Mouse (Mus musculus) liver, embryonic 15.5 days (tissue): ENCODE data around the gene Bysl. TPM values are rescaled to one million over a fixed set of nuclear protein-coding genes. Genes with fewer than 3 reads are reported as not detected.

Source experiments
- ATAC-seq: fragments of 200-750 bp; cut with Nextera tagmentation; 2 replicates; pipeline ENCODE4 v1.8.0; 2017; ENCODE audit warnings: moderate number of reproducible peaks, mild to moderate bottlenecking, moderate library complexity; ENCODE audit not compliant: insufficient read depth
- H3K27ac ChIP-seq: fragments of 300-500 bp; sonication (generic); replicated peaks from 2 replicates; pipeline ENCODE4 v1.5.1; 2015; ENCODE audit warnings: mild to moderate bottlenecking, inconsistent platforms
- H3K27me3 ChIP-seq: fragments of 300-500 bp; sonication (generic); 2 replicates; pipeline ENCODE4 v1.6.1; 2015; ENCODE audit warnings: mild to moderate bottlenecking, inconsistent platforms
- H3K36me3 ChIP-seq: fragments of 300-500 bp; sonication (generic); replicated peaks from 2 replicates; pipeline ENCODE4 v1.6.1; 2015; ENCODE audit warnings: moderate library complexity, mild to moderate bottlenecking, inconsistent platforms
- H3K4me1 ChIP-seq: fragments of 300-500 bp; sonication (generic); replicated peaks from 2 replicates; pipeline ENCODE4 v1.6.1; 2015; ENCODE audit warnings: inconsistent platforms
- H3K4me2 ChIP-seq: fragments of 300-500 bp; sonication (generic); 2 replicates; pipeline ENCODE4 v1.6.1; 2015; ENCODE audit warnings: moderate library complexity, mild to moderate bottlenecking, inconsistent platforms
- H3K4me3 ChIP-seq: fragments of 300-500 bp; sonication (generic); replicated peaks from 2 replicates; pipeline ENCODE4 v1.5.1; 2015; ENCODE audit warnings: mild to moderate bottlenecking, inconsistent platforms
- H3K9ac ChIP-seq: fragments of 300-500 bp; sonication (generic); 2 replicates; pipeline ENCODE4 v1.6.1; 2015; ENCODE audit warnings: moderate library complexity, mild to moderate bottlenecking, inconsistent platforms
- H3K9me3 ChIP-seq: fragments of 300-500 bp; sonication (generic); replicated peaks from 2 replicates; pipeline ENCODE4 v1.6.1; 2016; ENCODE audit warnings: inconsistent platforms
- WGBS: fragments of 180-500 bp; shearing (Covaris S2); methylation state at CpG from one replicate; pipeline ENCODE4 v1.1.7; 2015; ENCODE audit warnings: mixed read lengths; ENCODE audit not compliant: insufficient replicate concordance; 5-methylcytosine and 5-hydroxymethylcytosine counted together
- polyA plus RNA-seq: library from polyadenylated mRNA; unstranded; fragments of >200 nt; fragmentation: Nextera tagmentation; extraction: Ambion mirVana; gene quantifications from 2 replicates; pipeline ENCODE4 v1.2.1, GENCODE M21; 2015

The Bysl gene
- polyA plus RNA-seq, 1 experiment from 2014 or later: 16.5 TPM

- 0 out of 2 replicates have a peak, but pooled peaks have one; percentile 8 for ATAC-seq
- Histone ChIP-seq H3K4me1 (peaks cover 75% of the 10 kb centered on the region), H3K4me2 (no peak overlapping the region), H3K27ac (peak overlapping the region; percentile 91), H3K4me3 (no peak overlapping the region), H3K27me3 (no peaks in the 10 kb centered on the region), H3K36me3 (no peaks in the 10 kb centered on the region), H3K9ac (no peak overlapping the region; the same call in 1 of the 2 replicates), H3K9me3 (no peaks in the 10 kb centered on the region)
- 33% methylated on average over 3 of the region's 3 CpGs for WGBS
Observed at GRCm38 (mm10) chr17:47567271-47567670, 44.0 kb downstream of the Bysl start.

GRCm38 (mm10) chr17:47566133-47566532 lies 45.2 kb downstream of the Bysl start:
- H3K9me3 ChIP-seq: no peaks in the 10 kb centered on the region
- 0 out of 2 replicates have a peak overlapping the region, but pooled peaks have one; percentile 29 for H3K27ac ChIP-seq
- peaks cover 64% of the 10 kb centered on the region for H3K4me1 ChIP-seq
- no peaks in the 10 kb centered on the region for H3K27me3 ChIP-seq
- H3K36me3 ChIP-seq: no peaks in the 10 kb centered on the region
- ATAC-seq: no peak
- H3K4me3 ChIP-seq: no peak overlapping the region
- H3K4me2 ChIP-seq: no peak overlapping the region
- no peak overlapping the region for H3K9ac ChIP-seq
- WGBS: 46% methylated on average over 2 of the region's 2 CpGs

GRCm38 (mm10) chr17:47564612-47565011 lies 46.7 kb downstream of the Bysl start:
- H3K36me3 ChIP-seq: no peaks in the 10 kb centered on the region
- WGBS: 28% methylated on average over 5 of the region's 5 CpGs
- H3K4me1 ChIP-seq: peaks cover 65% of the 10 kb centered on the region

GRCm38 (mm10) chr17:47562875-47563274 lies 48.4 kb downstream of the Bysl start:
- no peak for ATAC-seq
- no peak overlapping the region for H3K4me3 ChIP-seq
- H3K4me1 ChIP-seq: peaks cover 50% of the 10 kb centered on the region
- no peak overlapping the region for H3K4me2 ChIP-seq
- no peaks in the 10 kb centered on the region for H3K36me3 ChIP-seq
- H3K27me3 ChIP-seq: no peaks in the 10 kb centered on the region
- H3K9ac ChIP-seq: no peak overlapping the region
- H3K27ac ChIP-seq: no peak overlapping the region
- no peaks in the 10 kb centered on the region for H3K9me3 ChIP-seq
- WGBS: 71% methylated on average over 6 of the region's 6 CpGs

More at GRCm38 (mm10) chr17:47564612-47565011, 46.7 kb downstream of the Bysl start:
- Histone ChIP-seq H3K27ac (peak overlapping the region; percentile 45), H3K9ac (no peak overlapping the region), H3K4me3 (no peak overlapping the region), H3K9me3 (no peaks in the 10 kb centered on the region), H3K4me2 (peak overlapping the region; percentile 10; the same call in 1 of the 2 replicates), H3K27me3 (no peaks in the 10 kb centered on the region)
- ATAC-seq: no peak

- H3K9ac ChIP-seq: no peak overlapping the region
- no peak overlapping the region for H3K4me3 ChIP-seq
- 66% methylated on average over 6 of the region's 6 CpGs for WGBS
- no peak overlapping the region for H3K4me2 ChIP-seq
- H3K27me3 ChIP-seq: no peaks in the 10 kb centered on the region
- no peaks in the 10 kb centered on the region for H3K9me3 ChIP-seq
- no peak for ATAC-seq
- peaks cover 31% of the 10 kb centered on the region for H3K4me1 ChIP-seq
- H3K36me3 ChIP-seq: no peaks in the 10 kb centered on the region
- H3K27ac ChIP-seq: no peak overlapping the region
Observed at GRCm38 (mm10) chr17:47559726-47560125, 51.6 kb downstream of the Bysl start.

GRCm38 (mm10) chr17:47557179-47557578 lies 54.1 kb downstream of the Bysl start:
- Histone ChIP-seq H3K4me2 (no peak overlapping the region), H3K27ac (peak overlapping the region; percentile 41; the same call in 1 of the 2 replicates), H3K36me3 (no peaks in the 10 kb centered on the region), H3K4me3 (no peak overlapping the region), H3K27me3 (no peaks in the 10 kb centered on the region), H3K9ac (no peak overlapping the region), H3K9me3 (no peaks in the 10 kb centered on the region), H3K4me1 (peaks cover 19% of the 10 kb centered on the region)
- WGBS: 49% methylated on average over 3 of the region's 3 CpGs
- no peak for ATAC-seq

GRCm38 (mm10) chr17:47554621-47555020 lies 56.7 kb downstream of the Bysl start:
- H3K4me1 ChIP-seq: peaks cover 23% of the 10 kb centered on the region
- H3K36me3 ChIP-seq: no peaks in the 10 kb centered on the region
- H3K4me2 ChIP-seq: no peak overlapping the region
- no peaks in the 10 kb centered on the region for H3K27me3 ChIP-seq
- no peak overlapping the region for H3K9ac ChIP-seq
- no peak for ATAC-seq
- 69% methylated on average over 10 of the region's 10 CpGs for WGBS
- H3K4me3 ChIP-seq: no peak overlapping the region
- H3K27ac ChIP-seq: no peak overlapping the region
- H3K9me3 ChIP-seq: no peaks in the 10 kb centered on the region

- no peaks in the 10 kb centered on the region for H3K36me3 ChIP-seq
- ATAC-seq: no peak
Observed at GRCm38 (mm10) chr17:47552994-47553393, 58.3 kb downstream of the Bysl start.

GRCm38 (mm10) chr17:47551049-47551448 lies 60.2 kb downstream of the Bysl start:
- Histone ChIP-seq H3K27ac (no peak overlapping the region), H3K27me3 (no peaks in the 10 kb centered on the region), H3K4me2 (no peak overlapping the region), H3K4me3 (no peak overlapping the region), H3K9ac (no peak overlapping the region), H3K4me1 (peaks cover 13% of the 10 kb centered on the region), H3K9me3 (no peaks in the 10 kb centered on the region), H3K36me3 (no peaks in the 10 kb centered on the region)
- ATAC-seq: no peak
- 73% methylated on average over 7 of the region's 7 CpGs for WGBS

More at GRCm38 (mm10) chr17:47552994-47553393, 58.3 kb downstream of the Bysl start:
- H3K27me3 ChIP-seq: no peaks in the 10 kb centered on the region
- peaks cover 21% of the 10 kb centered on the region for H3K4me1 ChIP-seq
- H3K27ac ChIP-seq: no peak overlapping the region
- H3K4me2 ChIP-seq: no peak overlapping the region
- no peak overlapping the region for H3K9ac ChIP-seq
- H3K4me3 ChIP-seq: no peak overlapping the region
- no peaks in the 10 kb centered on the region for H3K9me3 ChIP-seq

Other genes starting within 250 kb of the Bysl start
- gene Mrps10, start 242.6 kb downstream of the Bysl start, polyA plus RNA-seq: 37.0 and 39.2 TPM in 2 replicates
- gene Guca1b, start 226.1 kb downstream of the Bysl start, polyA plus RNA-seq: 0.15 and 0.22 TPM in 2 replicates
- gene Guca1a, start 210.9 kb downstream of the Bysl start, polyA plus RNA-seq: 0.90 and 1.2 TPM in 2 replicates
- gene AI661453, start 174.9 kb downstream of the Bysl start, polyA plus RNA-seq: 0.51 and 0.62 TPM in 2 replicates
- 1.4 and 1.7 TPM in 2 replicates for gene 1700001C19Rik, start 174.1 kb downstream of the Bysl start, polyA plus RNA-seq
- gene Taf8, start 109.2 kb downstream of the Bysl start, polyA plus RNA-seq: 14.7 and 15.2 TPM in 2 replicates
- 422 and 473 TPM in 2 replicates for gene Ccnd3, start 106.4 kb downstream of the Bysl start, polyA plus RNA-seq
- gene Med20, start 90 bp upstream of the Bysl start, polyA plus RNA-seq: 21.6 and 26.0 TPM in 2 replicates
- gene Gm20517, start 97 bp upstream of the Bysl start, polyA plus RNA-seq: 2.1 and 2.4 TPM in 2 replicates
- gene Usp49, start 19.2 kb upstream of the Bysl start, polyA plus RNA-seq: 2.8 and 3.7 TPM in 2 replicates
- 193 and 205 TPM in 2 replicates for gene Tomm6, start 76.9 kb upstream of the Bysl start, polyA plus RNA-seq
- 1.5 and 1.6 TPM in 2 replicates for gene Frs3, start 77.5 kb upstream of the Bysl start, polyA plus RNA-seq
- gene Gm21981, start 83.0 kb upstream of the Bysl start, polyA plus RNA-seq: 0.07 TPM in 1 of 2 replicates, not detected in the other
- gene Prickle4, start 83.2 kb upstream of the Bysl start, polyA plus RNA-seq: not detected in 2 replicates
- not detected in 2 replicates for gene Pgc, start 115.3 kb upstream of the Bysl start, polyA plus RNA-seq
- gene Tfeb, start 125.5 kb upstream of the Bysl start, polyA plus RNA-seq: 4.6 and 5.3 TPM in 2 replicates
- gene Mdfi, start 223.2 kb upstream of the Bysl start, polyA plus RNA-seq: 0.76 and 1.2 TPM in 2 replicates